Mouse (Mus musculus): ENCODE measurements around the gene Armh3.

- TF ChIP-seq CTCF (IDR thresholded peaks at IDR 0.05; ENCODE audit: low read depth) (peak; percentile 89), EP300 (optimal IDR thresholded peaks at IDR 0.05) (no peak)
Observed at GRCm38 (mm10) chr19:45804593-45805368, 193.5 kb downstream of the Armh3 start.
